In the genomic region with DNA sequence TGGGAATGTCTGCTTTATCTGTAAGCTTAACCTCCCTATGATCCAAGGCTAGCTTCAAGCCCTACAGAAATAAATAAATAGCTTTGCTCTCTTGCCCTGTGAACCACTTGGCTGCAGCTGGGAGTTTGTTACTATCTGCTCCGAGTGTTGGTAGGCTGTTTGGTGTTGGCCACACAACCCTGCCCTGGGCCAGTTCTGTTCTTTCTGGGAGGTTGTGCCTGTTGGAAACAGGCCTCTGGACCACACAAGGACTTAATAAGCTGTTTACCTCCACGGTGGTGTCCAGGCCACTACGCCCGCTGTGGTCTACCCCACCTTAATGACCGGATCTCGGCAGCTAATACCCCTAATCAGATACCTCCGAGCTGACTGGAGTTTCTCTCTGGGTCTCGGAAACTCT, we compare ENCODE assay signal across 13 mouse cellular contexts.
A peak's percentile ranks its signal among the peaks of the same experiment; 100 is the strongest.
DNase-seq lines count a peak whose midpoint lies in the region; ATAC-seq and TF ChIP-seq lines count a peak whose summit lies in the region.
"Had no signal": no experiment of that assay in that cellular context is flagged by ENCODE, and none has a peak within 500 bp of the region (broad histone marks: within the 10 kb centered on the region; RNA-seq: fewer than 3 reads in every experiment).

No protein-coding gene starts in this region.

- no peak overlapping the region for H3K4me3 ChIP-seq in heart, embryonic 10.5 days
- no peak overlapping the region for H3K4me3 ChIP-seq in heart, embryonic 11.5 days (ENCODE audit: low read depth, low read length)
- H3K4me3 ChIP-seq in lung, embryonic 15.5 days = no peak overlapping the region
- no peak overlapping the region for H3K4me3 ChIP-seq in lung, adult 2 months (replicated peaks; ENCODE audit: extremely low read depth, low read depth, low read length)
- no peak overlapping the region for H3K4me3 ChIP-seq in limb, embryonic 11.5 days (ENCODE audit: low read depth, low read length)
- H3K4me3 ChIP-seq in neural tube, embryonic 13.5 days = no peak overlapping the region
- H3K4me3 ChIP-seq in liver, embryonic 12.5 days = no peak overlapping the region
- H3K4me3 ChIP-seq: forebrain, embryonic 13.5 days had no signal

- TF ChIP-seq CTCF in lung, adult 2 months (IDR thresholded peaks at IDR 0.05; ENCODE audit: insufficient read depth, low read length) = no peak

- H3K9ac ChIP-seq in heart, embryonic 11.5 days (ENCODE audit: low read depth, low read length) = no peak overlapping the region
- no peak overlapping the region for H3K9ac ChIP-seq in lung, embryonic 15.5 days
- no peak overlapping the region for H3K9ac ChIP-seq in limb, embryonic 11.5 days (ENCODE audit: low read length)
- no peak overlapping the region for H3K9ac ChIP-seq in neural tube, embryonic 13.5 days
- H3K9ac ChIP-seq in liver, embryonic 12.5 days = no peak overlapping the region
- H3K9ac ChIP-seq: forebrain, embryonic 13.5 days had no signal

- H3K9me3 ChIP-seq in heart, embryonic 10.5 days = no peaks in the 10 kb centered on the region
- H3K9me3 ChIP-seq in heart, embryonic 11.5 days (replicated peaks; ENCODE audit: control insufficient read depth, low read length) = no peaks in the 10 kb centered on the region
- H3K9me3 ChIP-seq in lung, embryonic 15.5 days = no peaks in the 10 kb centered on the region
- H3K9me3 ChIP-seq in limb, embryonic 11.5 days (ENCODE audit: control insufficient read depth, low read length) = no peaks in the 10 kb centered on the region
- H3K9me3 ChIP-seq in neural tube, embryonic 13.5 days = no peaks in the 10 kb centered on the region
- H3K9me3 ChIP-seq in liver, embryonic 12.5 days (replicated peaks) = no peaks in the 10 kb centered on the region
- H3K9me3 ChIP-seq: forebrain, embryonic 13.5 days had no signal

- 0 out of 2 replicates have a peak, but pooled peaks cover 3% of the 10 kb centered on the region for H3K27me3 ChIP-seq in heart, embryonic 10.5 days (ENCODE audit: insufficient read depth, poor library complexity, severe bottlenecking)
- no peaks in the 10 kb centered on the region for H3K27me3 ChIP-seq in heart, embryonic 11.5 days (ENCODE audit: control insufficient read depth, insufficient read depth, low read length)
- no peaks in the 10 kb centered on the region for H3K27me3 ChIP-seq in lung, embryonic 15.5 days
- H3K27me3 ChIP-seq in limb, embryonic 11.5 days (ENCODE audit: control insufficient read depth, insufficient read depth, low read length) = peaks cover 11% of the 10 kb centered on the region; the same call in 1 of the 2 replicates
- H3K27me3 ChIP-seq in neural tube, embryonic 13.5 days = peaks cover 13% of the 10 kb centered on the region; the same call in 1 of the 2 replicates
- H3K27me3 ChIP-seq in liver, embryonic 12.5 days (replicated peaks) = no peaks in the 10 kb centered on the region

- DNase-seq in heart, embryonic 10.5 days (ENCODE audit: low spot score) = no peak
- DNase-seq in lung, adult 2 months = no peak
- peak; percentile 73 for DNase-seq in limb, embryonic 11.5 days (ENCODE audit: low spot score)
- DNase-seq in frontal cortex, postnatal 36 days (ENCODE audit: low spot score in 2 of 2) = no peak
- DNase-seq: cerebellum, adult 8-10 months; gastrocnemius, postnatal 36 days; kidney, adult 18-20 months; thymus, postnatal 25 days had no signal

- H3K4me2 ChIP-seq in heart, embryonic 11.5 days = no peak overlapping the region
- no peak overlapping the region for H3K4me2 ChIP-seq in lung, embryonic 15.5 days
- H3K4me2 ChIP-seq in limb, embryonic 11.5 days (ENCODE audit: low read depth, severe bottlenecking) = 0 out of 2 replicates have a peak overlapping the region, but pooled peaks have one; percentile 0
- no peak overlapping the region for H3K4me2 ChIP-seq in neural tube, embryonic 13.5 days
- no peak overlapping the region for H3K4me2 ChIP-seq in liver, embryonic 12.5 days
- H3K4me2 ChIP-seq: forebrain, embryonic 13.5 days had no signal

- no peaks in the 10 kb centered on the region for H3K36me3 ChIP-seq in heart, embryonic 10.5 days
- no peaks in the 10 kb centered on the region for H3K36me3 ChIP-seq in heart, embryonic 11.5 days (ENCODE audit: control insufficient read depth, insufficient read depth, low read length)
- H3K36me3 ChIP-seq in lung, embryonic 15.5 days = no peaks in the 10 kb centered on the region
- no peaks in the 10 kb centered on the region for H3K36me3 ChIP-seq in limb, embryonic 11.5 days (ENCODE audit: control insufficient read depth, insufficient read depth, low read length)
- no peaks in the 10 kb centered on the region for H3K36me3 ChIP-seq in neural tube, embryonic 13.5 days
- H3K36me3 ChIP-seq in liver, embryonic 12.5 days = no peaks in the 10 kb centered on the region

- peaks cover 19% of the 10 kb centered on the region for H3K4me1 ChIP-seq in heart, embryonic 10.5 days
- peaks cover 12% of the 10 kb centered on the region for H3K4me1 ChIP-seq in heart, embryonic 11.5 days (ENCODE audit: control insufficient read depth, insufficient read depth, low read length)
- H3K4me1 ChIP-seq in lung, embryonic 15.5 days = peaks cover 22% of the 10 kb centered on the region
- H3K4me1 ChIP-seq in lung, adult 2 months (ENCODE audit: control insufficient read depth, insufficient read depth, low read length) = no peaks in the 10 kb centered on the region
- peaks cover 24% of the 10 kb centered on the region for H3K4me1 ChIP-seq in limb, embryonic 11.5 days (ENCODE audit: control insufficient read depth, insufficient read depth, low read length)
- peaks cover 31% of the 10 kb centered on the region for H3K4me1 ChIP-seq in neural tube, embryonic 13.5 days (replicated peaks)
- 0 out of 2 replicates have a peak, but pooled peaks cover 9% of the 10 kb centered on the region for H3K4me1 ChIP-seq in liver, embryonic 12.5 days
- H3K4me1 ChIP-seq: forebrain, embryonic 13.5 days had no signal

- peak overlapping the region; percentile 42; the same call in 1 of the 2 replicates for H3K27ac ChIP-seq in heart, embryonic 10.5 days
- no peak overlapping the region for H3K27ac ChIP-seq in heart, embryonic 11.5 days (ENCODE audit: low read depth, low read length)
- peak overlapping the region; percentile 75 for H3K27ac ChIP-seq in lung, embryonic 15.5 days
- peak overlapping the region; percentile 39; the same call in 1 of the 2 replicates for H3K27ac ChIP-seq in limb, embryonic 11.5 days (replicated peaks; ENCODE audit: low read depth, low read length)
- no peak overlapping the region; the same call in 1 of the 2 replicates for H3K27ac ChIP-seq in neural tube, embryonic 13.5 days (replicated peaks)
- no peak overlapping the region for H3K27ac ChIP-seq in liver, embryonic 12.5 days
- H3K27ac ChIP-seq: forebrain, embryonic 13.5 days had no signal

- no peak for ATAC-seq in heart, embryonic 11.5 days (replicated peaks; ENCODE audit: insufficient number of reproducible peaks, low FRiP score, low TSS enrichment)
- ATAC-seq in lung, embryonic 15.5 days (ENCODE audit: borderline replicate concordance, extremely low read depth, low FRiP score, low TSS enrichment) = peak; percentile 67
- ATAC-seq in limb, embryonic 11.5 days (ENCODE audit: insufficient number of reproducible peaks, low FRiP score, low TSS enrichment, low read depth) = peak; percentile 53
- ATAC-seq in neural tube, embryonic 13.5 days (ENCODE audit: low read depth) = 0 out of 2 replicates have a peak, but pooled peaks have one; percentile 15
- ATAC-seq in liver, embryonic 12.5 days = no peak
- ATAC-seq: forebrain, embryonic 13.5 days had no signal

- WGBS in heart, embryonic 10.5 days = 58% methylated on average over 8 of the region's 8 CpGs
- 45% methylated on average over 8 of the region's 8 CpGs for WGBS in heart, embryonic 11.5 days (ENCODE audit: insufficient replicate concordance)
- 44% methylated on average over 8 of the region's 8 CpGs for WGBS in lung, embryonic 15.5 days
- WGBS in lung, adult 2 months = 55% methylated on average over 8 of the region's 8 CpGs
- 6% methylated on average over 8 of the region's 8 CpGs for WGBS in limb, embryonic 11.5 days
- WGBS in neural tube, embryonic 13.5 days = 18% methylated on average over 8 of the region's 8 CpGs
- WGBS in liver, embryonic 12.5 days (ENCODE audit: insufficient replicate concordance) = 64% methylated on average over 8 of the region's 8 CpGs

- TF ChIP-seq POLR2A in lung, adult 2 months (IDR thresholded peaks at IDR 0.05; ENCODE audit: borderline replicate concordance, extremely low read depth, low read depth, low read length) = no peak

Comparison
In these comparisons a context has a peak if more than half of its experiments do, and no peak if none do; other contexts are left out.
1. H3K27ac ChIP-seq: peak in heart, embryonic 10.5 days (single experiment), lung, embryonic 15.5 days (single experiment) and limb, embryonic 11.5 days (single experiment); none in heart, embryonic 11.5 days (single experiment), neural tube, embryonic 13.5 days (single experiment) and liver, embryonic 12.5 days (single experiment).
2. ATAC-seq: peak in lung, embryonic 15.5 days (single experiment), limb, embryonic 11.5 days (single experiment) and neural tube, embryonic 13.5 days (single experiment); none in heart, embryonic 11.5 days (single experiment) and liver, embryonic 12.5 days (single experiment).